Mouse (Mus musculus) megakaryocyte, embryonic 14.5 days (primary cell): ENCODE measurements around the gene Serpina1f.

Source experiments
- FLI1 ChIP-seq: IDR thresholded peaks from 2 replicates; pipeline ENCODE4 v1.6.1; 2012; ENCODE audit warnings: low read length, inconsistent platforms, mixed read lengths
- GATA1 ChIP-seq: IDR thresholded peaks from 3 replicates; pipeline ENCODE4 v1.6.1; 2012; ENCODE audit warnings: mixed read lengths, low read length, inconsistent platforms, borderline replicate concordance

DNA sequence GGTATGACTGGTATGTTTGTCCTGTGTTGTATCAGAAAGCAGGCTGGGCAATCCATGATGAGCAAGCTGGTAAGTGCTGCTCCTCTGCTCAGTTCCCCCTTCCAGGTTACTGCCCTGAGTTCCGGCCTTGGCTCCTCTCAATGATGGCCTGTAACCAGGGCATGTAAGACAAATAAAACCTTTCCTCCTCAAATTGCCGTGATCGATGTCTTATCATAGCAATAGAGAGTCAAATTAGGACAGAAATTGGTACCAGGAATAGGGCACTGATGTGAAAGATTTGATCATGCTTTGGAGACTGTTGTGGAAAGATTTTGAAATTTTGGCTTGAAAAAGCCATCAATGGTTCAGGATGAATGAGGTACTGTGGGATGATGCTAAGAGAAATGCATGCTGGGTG is 30.0 kb downstream of the Serpina1f start:
- no peak for TF ChIP-seq GATA1
- TF ChIP-seq FLI1 = no peak
